Mouse (Mus musculus): ENCODE measurements at regions not wholly inside any gene's neighbourhood (a gene's known extent, or its start where the extent isn't known, plus 50 kb on each side); places are given as distances from the start of the nearest gene placed in this dataset.

DNA sequence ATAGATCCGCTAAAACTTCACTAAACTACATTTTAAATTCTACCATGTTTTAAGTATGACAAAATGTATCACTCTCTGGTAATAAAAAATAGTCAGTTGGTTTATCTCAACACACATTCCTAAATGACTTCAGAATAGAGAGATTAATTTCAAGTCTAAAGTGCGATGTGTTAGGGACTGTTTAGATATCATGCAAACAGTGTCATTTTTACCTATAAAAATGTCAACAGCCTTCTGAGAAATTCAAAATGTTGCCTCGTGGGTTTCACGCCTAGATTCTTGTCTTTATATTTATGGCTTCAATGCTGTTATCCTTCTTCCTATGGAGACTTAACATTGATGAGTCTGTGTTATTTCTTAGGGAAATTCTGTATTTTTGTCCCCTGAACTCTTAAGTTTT is 53.7 kb upstream of the P2ry1 start:
- Histone ChIP-seq H3K4me3 (ENCODE audit: insufficient read depth, low read length) (no peak overlapping the region), H3K4me1 (ENCODE audit: control insufficient read depth, insufficient read depth, low read length) (0 out of 2 replicates have a peak, but pooled peaks cover 2% of the 10 kb centered on the region), H3K27ac (ENCODE audit: insufficient read depth, low read depth, low read length) (no peak overlapping the region)
- TF ChIP-seq CTCF (IDR thresholded peaks at IDR 0.05; ENCODE audit: low read depth, low read length) (no peak), POLR2A (IDR thresholded peaks at IDR 0.05; ENCODE audit: borderline replicate concordance, low read depth, low read length) (no peak)

Data from bone marrow macrophage, adult 2 months (primary cell).